Mouse (Mus musculus) heart, postnatal 0 days (tissue): ENCODE data around the gene Pheta2. TPM values are rescaled to one million over a fixed set of nuclear protein-coding genes. Genes with fewer than 3 reads are reported as not detected.
A peak's percentile ranks its signal among the peaks of the same experiment; 100 is the strongest.
"Not testable (repeated sequence)": the region's sequence is repeated elsewhere in the genome, so short reads cannot be mapped to it uniquely, and the experiment has no call there.

Source experiments
- ATAC-seq: fragments of 200-750 bp; cut with Nextera tagmentation; 2 replicates; pipeline ENCODE4 v1.8.0; 2017; ENCODE audit warnings: low read depth, moderate number of reproducible peaks, moderate library complexity; ENCODE audit not compliant: insufficient read depth
- DNase-seq: peaks from one replicate; pipeline ENCODE4 v3.0.0-alpha.2; 2016; ENCODE audit warnings: low spot score
- H3K27ac ChIP-seq: fragments of 300-500 bp; sonication (generic); 2 replicates; pipeline ENCODE4 v1.5.1; 2014; ENCODE audit warnings: low read depth, mild to moderate bottlenecking
- H3K27me3 ChIP-seq: fragments of 300-500 bp; sonication (generic); 2 replicates; pipeline ENCODE4 v1.6.1; 2014; ENCODE audit warnings: low read length, mixed read lengths; ENCODE audit not compliant: control insufficient read depth, insufficient read depth
- H3K36me3 ChIP-seq: fragments of 300-500 bp; sonication (generic); replicated peaks from 2 replicates; pipeline ENCODE4 v1.6.1; 2014; ENCODE audit warnings: low read length, mixed read lengths; ENCODE audit not compliant: control insufficient read depth, insufficient read depth
- H3K4me1 ChIP-seq: fragments of 300-500 bp; sonication (generic); 2 replicates; pipeline ENCODE4 v1.6.1; 2014; ENCODE audit warnings: antibody characterized with exemption; ENCODE audit not compliant: control insufficient read depth, insufficient read depth
- H3K4me2 ChIP-seq: fragments of 300-500 bp; sonication (generic); 2 replicates; pipeline ENCODE4 v1.6.1; 2014; ENCODE audit warnings: low read depth, mild to moderate bottlenecking, low read length, moderate library complexity
- H3K4me3 ChIP-seq: fragments of 300-500 bp; sonication (generic); 2 replicates; pipeline ENCODE4 v1.5.1; 2014; ENCODE audit warnings: low read depth, low read length
- H3K9ac ChIP-seq: fragments of 300-500 bp; sonication (generic); replicated peaks from 2 replicates; pipeline ENCODE4 v1.6.1; 2014; ENCODE audit warnings: low read depth, low read length, mixed read lengths
- H3K9me3 ChIP-seq: fragments of 300-500 bp; sonication (generic); replicated peaks from 2 replicates; pipeline ENCODE4 v1.6.1; 2016; ENCODE audit warnings: low read length; ENCODE audit not compliant: control insufficient read depth
- CTCF ChIP-seq: IDR thresholded peaks from 2 replicates; pipeline ENCODE4 v1.5.1; 2016; ENCODE audit warnings: antibody characterized with exemption, control low read depth, low read depth
- EP300 ChIP-seq: IDR thresholded peaks from 2 replicates; pipeline ENCODE4 v1.6.1; 2016; ENCODE audit warnings: antibody characterized with exemption, low read depth
- WGBS: fragments of 180-500 bp; shearing (Covaris S2); extraction: QIAGEN DNeasy Blood & Tissue Kit; methylation state at CpG from one replicate; pipeline ENCODE4 v1.1.7; 2014; 5-methylcytosine and 5-hydroxymethylcytosine counted together
- microRNA-seq: library from miRNA; unstranded; fragments of <30 nt; microRNA quantifications from one replicate; pipeline ENCODE4, GENCODE M21; 2016
- polyA plus RNA-seq: library from polyadenylated mRNA; unstranded; fragments of >200 nt; fragmentation: Nextera tagmentation; extraction: Ambion mirVana; gene quantifications from 2 replicates; pipeline ENCODE4 v1.2.1, GENCODE M21; 2015
- total RNA-seq: library from RNA; depleted of rRNA; stranded (reverse); fragments of >200 nt; gene quantifications from 2 replicates; pipeline ENCODE4 v1.2.3, GENCODE M21; 2014; ENCODE audit warnings: low replicate concordance; rRNA removed

The Pheta2 gene
- total and polyA plus RNA-seq, 2 experiments from 2014 or later, result 1.4 to 3.6 TPM

GRCm38 (mm10) chr15:82380714-82381062 is 41.9 kb downstream of the Pheta2 start:
- H3K9ac ChIP-seq, result peak overlapping the region; percentile 40; the same call in 1 of the 2 replicates
- H3K4me1 ChIP-seq, result peaks cover 35% of the 10 kb centered on the region

GRCm38 (mm10) chr15:82382441-82382840 is 43.7 kb downstream of the Pheta2 start:
- no peaks in the 10 kb centered on the region for H3K27me3 ChIP-seq
- H3K27ac ChIP-seq, result no peak overlapping the region
- no peak for TF ChIP-seq EP300
- TF ChIP-seq CTCF, result no peak
- H3K4me2 ChIP-seq, result no peak overlapping the region
- 92% methylated on average over 2 of the region's 2 CpGs for WGBS
- H3K9ac ChIP-seq, result no peak overlapping the region
- H3K4me3 ChIP-seq, result no peak overlapping the region
- no peaks in the 10 kb centered on the region for H3K9me3 ChIP-seq
- no peaks in the 10 kb centered on the region for H3K36me3 ChIP-seq
- DNase-seq (no peak), ATAC-seq (no peak)
- H3K4me1 ChIP-seq, result peaks cover 23% of the 10 kb centered on the region

More at GRCm38 (mm10) chr15:82380714-82381062, 41.9 kb downstream of the Pheta2 start:
- WGBS, result 26% methylated on average over 7 of the region's 7 CpGs
- Histone ChIP-seq H3K4me3 (peak overlapping the region; percentile 58), H3K4me2 (peak overlapping the region; percentile 80), H3K9me3 (no peaks in the 10 kb centered on the region), H3K27ac (peak overlapping the region; percentile 93), H3K36me3 (no peaks in the 10 kb centered on the region), H3K27me3 (no peaks in the 10 kb centered on the region)
- peak; percentile 39 for ATAC-seq
- TF ChIP-seq EP300 (peak; percentile 73), CTCF (no peak)
- peak; percentile 64 for DNase-seq

GRCm38 (mm10) chr15:82385729-82386128 is 47.0 kb downstream of the Pheta2 start:
- ATAC-seq (no peak), DNase-seq (no peak)
- no peaks in the 10 kb centered on the region for H3K9me3 ChIP-seq
- H3K36me3 ChIP-seq, result no peaks in the 10 kb centered on the region
- WGBS, result 82% methylated on average over 2 of the region's 2 CpGs
- no peak overlapping the region for H3K4me2 ChIP-seq
- no peaks in the 10 kb centered on the region for H3K27me3 ChIP-seq
- TF ChIP-seq EP300, result no peak
- TF ChIP-seq CTCF, result no peak
- H3K27ac ChIP-seq, result no peak overlapping the region
- H3K4me1 ChIP-seq, result peaks cover 6% of the 10 kb centered on the region; the same call in 1 of the 2 replicates
- no peak overlapping the region for H3K4me3 ChIP-seq
- H3K9ac ChIP-seq, result no peak overlapping the region

GRCm38 (mm10) chr15:82389916-82390315 is 51.2 kb downstream of the Pheta2 start:
- not testable (repeated sequence) for ATAC-seq, H3K36me3 ChIP-seq, DNase-seq, H3K4me2 ChIP-seq, H3K27me3 ChIP-seq, H3K9me3 ChIP-seq, H3K27ac ChIP-seq, H3K9ac ChIP-seq, H3K4me3 ChIP-seq, H3K4me1 ChIP-seq
- WGBS, result 87% methylated on average over 10 of the region's 10 CpGs

- not testable (repeated sequence) for H3K36me3 ChIP-seq, H3K27ac ChIP-seq, H3K4me1 ChIP-seq, H3K9me3 ChIP-seq, DNase-seq, H3K4me3 ChIP-seq, H3K9ac ChIP-seq, H3K4me2 ChIP-seq, H3K27me3 ChIP-seq, ATAC-seq
- WGBS, result 77% methylated on average over 2 of the region's 2 CpGs
Observed at GRCm38 (mm10) chr15:82393922-82394321, 55.2 kb downstream of the Pheta2 start, which contains the start of gene Cyp2d11. TSS of gene Cyp2d11 (minus strand) at chr15:82394022.

Small RNA genes lying within 50 kb of the gene (microRNA-seq; reads per million reads assigned to microRNA genes)
- not detected for gene Mir7684

Other genes starting within 250 kb of the Pheta2 start
- gene Ccdc134, start 211.0 kb upstream of the Pheta2 start, total RNA-seq, result 4.9 and 6.9 TPM in 2 replicates
- 5.9 and 6.5 TPM in 2 replicates for gene Ccdc134, start 211.0 kb upstream of the Pheta2 start, polyA plus RNA-seq
- gene Srebf2, start 191.8 kb upstream of the Pheta2 start, total RNA-seq, result 86.3 and 90.3 TPM in 2 replicates
- gene Srebf2, start 191.8 kb upstream of the Pheta2 start, polyA plus RNA-seq, result 58.0 and 68.3 TPM in 2 replicates
- 0.19 and 7.5 TPM in 2 replicates for gene Shisa8, start 126.1 kb upstream of the Pheta2 start, total RNA-seq
- gene Shisa8, start 126.1 kb upstream of the Pheta2 start, polyA plus RNA-seq, result 0.07 and 0.23 TPM in 2 replicates
- gene Tnfrsf13c, start 114.6 kb upstream of the Pheta2 start, total RNA-seq, result 1.5 TPM in 1 of 2 replicates, not detected in the other
- not detected in 2 replicates for gene Tnfrsf13c, start 114.6 kb upstream of the Pheta2 start, polyA plus RNA-seq
- 16.7 and 25.7 TPM in 2 replicates for gene Cenpm, start 94.2 kb upstream of the Pheta2 start, total RNA-seq
- gene Cenpm, start 94.2 kb upstream of the Pheta2 start, polyA plus RNA-seq, result 22.5 and 25.6 TPM in 2 replicates
- not detected in 2 replicates for gene 1500009C09Rik, start 86.5 kb upstream of the Pheta2 start, total RNA-seq
- gene 1500009C09Rik, start 86.5 kb upstream of the Pheta2 start, polyA plus RNA-seq, result not detected in 2 replicates
- 1.4 and 4.4 TPM in 2 replicates for gene Sept3, start 64.0 kb upstream of the Pheta2 start, total RNA-seq
- 1.4 and 1.5 TPM in 2 replicates for gene Sept3, start 64.0 kb upstream of the Pheta2 start, polyA plus RNA-seq
- not detected in 2 replicates for gene Wbp2nl, start 40.0 kb upstream of the Pheta2 start, total RNA-seq
- gene Wbp2nl, start 40.0 kb upstream of the Pheta2 start, polyA plus RNA-seq, result not detected in 2 replicates
- 45.2 and 74.0 TPM in 2 replicates for gene Naga, start within 50 bp of the Pheta2 start, total RNA-seq
- 35.4 and 37.5 TPM in 2 replicates for gene Naga, start within 50 bp of the Pheta2 start, polyA plus RNA-seq
- 342 and 440 TPM in 2 replicates for gene Smdt1, start within 50 bp of the Pheta2 start, total RNA-seq
- 431 and 450 TPM in 2 replicates for gene Smdt1, start within 50 bp of the Pheta2 start, polyA plus RNA-seq
- gene Ndufa6, start 15.4 kb downstream of the Pheta2 start, total RNA-seq, result 397 and 531 TPM in 2 replicates
- 1,167 and 1,291 TPM in 2 replicates for gene Ndufa6, start 15.4 kb downstream of the Pheta2 start, polyA plus RNA-seq
- 14.8 and 16.8 TPM in 2 replicates for gene Cyp2d22, start 41.3 kb downstream of the Pheta2 start, total RNA-seq
- gene Cyp2d22, start 41.3 kb downstream of the Pheta2 start, polyA plus RNA-seq, result 10.1 and 10.6 TPM in 2 replicates
- gene Cyp2d11, start 55.1 kb downstream of the Pheta2 start, total RNA-seq, result not detected in 2 replicates
- not detected in 2 replicates for gene Cyp2d11, start 55.1 kb downstream of the Pheta2 start, polyA plus RNA-seq
- 1.2 TPM in 1 of 2 replicates, not detected in the other for gene Cyp2d10, start 68.3 kb downstream of the Pheta2 start, total RNA-seq
- not detected in 2 replicates for gene Cyp2d10, start 68.3 kb downstream of the Pheta2 start, polyA plus RNA-seq
- gene Cyp2d9, start 94.5 kb downstream of the Pheta2 start, total RNA-seq, result not detected in 2 replicates
- gene Cyp2d9, start 94.5 kb downstream of the Pheta2 start, polyA plus RNA-seq, result 0.07 TPM in 1 of 2 replicates, not detected in the other
- gene Cyp2d12, start 216.1 kb downstream of the Pheta2 start, total RNA-seq, result not detected in 2 replicates
- not detected in 2 replicates for gene Cyp2d12, start 216.1 kb downstream of the Pheta2 start, polyA plus RNA-seq